Mouse (Mus musculus) hindbrain, postnatal 0 days (tissue): Measurements from ENCODE around the gene Myh7. TPM values are rescaled to one million over a fixed set of nuclear protein-coding genes. Genes with fewer than 3 reads are reported as not detected.

ENCODE experiments used
- ATAC-seq: fragments of 200-750 bp; cut with Nextera tagmentation; 2 replicates; pipeline ENCODE4 v1.8.0; 2017; ENCODE audit warnings: mild to moderate bottlenecking, moderate TSS enrichment, moderate library complexity
- DNase-seq: peaks from one replicate; pipeline ENCODE4 v3.0.0-alpha.2; 2015; ENCODE audit warnings: low spot score
- H3K27ac ChIP-seq: fragments of 300-500 bp; sonication (generic); 2 replicates; pipeline ENCODE4 v1.5.1; 2014; ENCODE audit warnings: mild to moderate bottlenecking
- H3K27me3 ChIP-seq: fragments of 300-500 bp; sonication (generic); 2 replicates; pipeline ENCODE4 v1.6.1; 2014; ENCODE audit warnings: low read length, mixed read lengths; ENCODE audit not compliant: insufficient read depth
- H3K36me3 ChIP-seq: fragments of 300-500 bp; sonication (generic); 2 replicates; pipeline ENCODE4 v1.6.1; 2014; ENCODE audit warnings: low read length, mixed read lengths; ENCODE audit not compliant: insufficient read depth
- H3K4me1 ChIP-seq: fragments of 300-500 bp; sonication (generic); 2 replicates; pipeline ENCODE4 v1.6.1; 2014; ENCODE audit warnings: antibody characterized with exemption, low read length, mixed read lengths; ENCODE audit not compliant: insufficient read depth
- H3K4me2 ChIP-seq: fragments of 300-500 bp; sonication (generic); 2 replicates; pipeline ENCODE4 v1.6.1; 2014; ENCODE audit warnings: low read depth, mild to moderate bottlenecking, low read length, moderate library complexity, mixed read lengths
- H3K4me3 ChIP-seq: fragments of 300-500 bp; sonication (generic); 2 replicates; pipeline ENCODE4 v1.5.1; 2014; ENCODE audit warnings: low read length
- H3K9ac ChIP-seq: fragments of 300-500 bp; sonication (generic); replicated peaks from 2 replicates; pipeline ENCODE4 v1.6.1; 2014; ENCODE audit warnings: mild to moderate bottlenecking, low read length, moderate library complexity, mixed read lengths
- H3K9me3 ChIP-seq: fragments of 300-500 bp; sonication (generic); 2 replicates; pipeline ENCODE4 v1.6.1; 2016; ENCODE audit warnings: low read length, mixed read lengths
- CTCF ChIP-seq: IDR thresholded peaks from 2 replicates; pipeline ENCODE4 v1.5.1; 2016; ENCODE audit warnings: antibody characterized with exemption, control low read depth, low read depth
- WGBS: fragments of 180-500 bp; shearing (Covaris S2); extraction: QIAGEN DNeasy Blood & Tissue Kit; methylation state at CpG from one replicate; pipeline ENCODE4 v1.1.7; 2014; 5-methylcytosine and 5-hydroxymethylcytosine counted together
- polyA plus RNA-seq: library from polyadenylated mRNA; unstranded; fragments of >200 nt; fragmentation: Nextera tagmentation; extraction: Ambion mirVana; gene quantifications from 2 replicates; pipeline ENCODE4 v1.2.1, GENCODE M21; 2015
- total RNA-seq: library from RNA; depleted of rRNA; stranded (reverse); fragments of >200 nt; gene quantifications from 2 replicates; pipeline ENCODE4 v1.2.3, GENCODE M21; 2014

Gene Myh7
- total and polyA plus RNA-seq, 2 experiments from 2014 or later: 2.0 to 8.6 TPM

DNA sequence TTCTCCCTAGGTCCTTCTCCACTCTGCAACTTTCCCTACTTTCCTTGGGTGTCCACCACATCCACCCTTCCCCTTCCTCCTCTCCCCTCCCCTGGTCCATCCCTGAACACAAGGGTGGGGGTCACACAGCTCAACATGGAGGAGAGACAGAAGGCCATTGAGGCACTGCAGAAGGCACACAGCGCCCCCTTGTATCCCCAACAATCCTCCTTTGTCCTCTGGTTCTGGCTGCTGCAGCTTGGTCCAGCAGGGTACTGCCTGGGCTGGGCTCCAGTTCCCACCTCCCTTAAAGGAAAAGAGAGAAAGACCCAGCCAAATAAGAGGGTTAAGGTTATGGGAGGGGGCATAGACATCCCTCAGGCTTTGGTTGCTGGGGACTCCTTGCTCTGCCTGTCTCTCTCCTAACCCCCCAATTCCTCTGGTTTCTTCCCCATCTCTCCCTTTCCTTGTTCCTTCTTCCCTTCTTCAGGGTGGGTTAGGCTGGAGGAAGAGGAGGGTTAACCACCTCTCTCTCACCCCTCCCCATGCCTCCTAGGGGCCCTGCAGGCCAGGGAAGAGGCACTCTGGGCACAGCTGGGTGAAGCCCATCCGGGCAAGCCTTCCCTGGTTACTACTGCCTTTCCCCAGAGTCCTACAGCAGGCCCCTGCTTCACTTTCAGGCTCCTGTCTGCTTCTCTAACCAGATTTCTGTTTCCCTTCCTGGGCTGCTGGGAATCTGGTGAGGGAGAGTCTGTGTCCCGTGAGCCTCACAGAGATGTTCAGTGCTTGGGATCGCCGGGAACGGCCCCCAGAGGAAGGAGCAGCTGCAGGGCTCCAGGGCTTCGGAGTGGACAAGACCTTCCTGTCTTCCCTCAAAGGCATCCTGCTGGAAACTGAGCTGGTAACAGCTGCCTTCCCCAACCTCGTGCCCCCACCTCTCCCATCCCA, 58.3 kb downstream of the Myh7 start, which contains the start of gene Cmtm5:
Cmtm5 (plus strand) TSS at position 358 of the 927 bp plus-strand sequence.
- DNase-seq (peak; percentile 83), ATAC-seq (peak; percentile 93)
- WGBS: 16% methylated on average over 8 of the region's 8 CpGs
- H3K4me2 ChIP-seq: peak within 1 kb of the TSS; percentile 31; the same call in 1 of the 2 replicates
- no peak within 1 kb of the TSS for H3K4me3 ChIP-seq
- peak; percentile 60 for TF ChIP-seq CTCF
- H3K9ac ChIP-seq: peak within 1 kb of the TSS; percentile 43
- H3K36me3 ChIP-seq: no peaks in the 10 kb centered on the region
- peak within 1 kb of the TSS; percentile 85 for H3K27ac ChIP-seq
- peaks cover 6% of the 10 kb centered on the region; the same call in 1 of the 2 replicates for H3K4me1 ChIP-seq
- no peaks in the 10 kb centered on the region for H3K9me3 ChIP-seq
- no peaks in the 10 kb centered on the region for H3K27me3 ChIP-seq

DNA sequence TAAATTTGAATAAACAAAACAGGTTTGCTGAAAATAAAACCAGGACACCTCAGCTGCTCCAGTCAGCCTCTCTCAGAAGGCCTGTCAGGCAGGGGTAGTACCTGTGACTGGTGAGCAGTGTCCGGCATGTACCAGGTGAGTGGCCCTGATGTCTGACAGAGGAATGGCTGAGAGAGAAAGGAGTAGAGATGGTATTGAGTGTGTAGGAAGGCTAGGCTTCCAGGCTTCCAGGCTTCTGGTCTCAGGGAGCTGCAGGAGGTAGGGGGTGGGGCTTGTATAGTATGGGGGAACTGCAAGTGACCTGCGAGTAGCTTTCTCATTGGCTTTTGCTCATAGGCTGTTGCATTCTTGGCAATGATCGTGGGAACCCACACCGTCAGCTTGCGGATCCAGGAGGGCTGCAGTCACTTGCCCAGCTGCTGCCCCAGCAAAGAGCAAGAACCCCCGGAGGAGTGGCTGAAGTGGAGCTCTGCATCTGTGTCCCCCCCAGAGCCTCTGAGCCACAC, 61.7 kb downstream of the Myh7 start, which contains the start of gene Il25:
Il25 (plus strand) TSS at position 51 of the 506 bp plus-strand sequence.
- DNase-seq: peak; percentile 69
- no peak for ATAC-seq
- peak within 1 kb of the TSS; percentile 16; the same call in 1 of the 2 replicates for H3K4me2 ChIP-seq

DNA sequence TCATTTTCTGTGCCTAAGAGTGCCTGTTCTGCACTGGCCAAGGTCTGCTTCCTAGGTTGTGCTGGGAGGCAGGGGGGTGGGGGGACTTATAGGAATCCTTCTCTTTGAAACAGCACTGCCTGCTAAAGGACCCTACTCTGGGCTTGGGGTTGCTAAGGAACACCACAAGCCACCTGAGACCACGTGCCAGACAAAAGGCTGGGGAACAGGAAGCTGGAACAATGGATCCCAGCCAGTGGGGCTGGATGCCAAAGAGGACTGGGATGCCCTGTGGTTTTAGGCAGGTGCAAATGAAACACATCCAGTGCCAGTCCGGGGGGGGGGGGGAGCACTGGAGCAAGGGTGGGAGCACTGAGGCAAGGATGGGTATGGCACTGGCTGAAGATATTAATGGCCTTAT, 64.0 kb downstream of the Myh7 start:
- Histone ChIP-seq H3K9me3 (no peaks in the 10 kb centered on the region), H3K9ac (no peak overlapping the region), H3K27ac (no peak overlapping the region), H3K36me3 (no peaks in the 10 kb centered on the region), H3K4me1 (peaks cover 26% of the 10 kb centered on the region; the same call in 1 of the 2 replicates), H3K27me3 (no peaks in the 10 kb centered on the region), H3K4me2 (no peak overlapping the region), H3K4me3 (no peak overlapping the region)
- WGBS: 10% methylated on average over 2 of the region's 2 CpGs
- DNase-seq (peak; percentile 55), ATAC-seq (no peak)
- TF ChIP-seq CTCF: no peak

More for the DNA sequence above, 61.7 kb downstream of the Myh7 start, which contains the start of gene Il25:
- 35% methylated on average over 6 of the region's 6 CpGs for WGBS
- no peaks in the 10 kb centered on the region for H3K36me3 ChIP-seq
- H3K4me3 ChIP-seq: no peak within 1 kb of the TSS
- H3K27ac ChIP-seq: no peak within 1 kb of the TSS
- no peaks in the 10 kb centered on the region for H3K27me3 ChIP-seq
- H3K4me1 ChIP-seq: peaks cover 11% of the 10 kb centered on the region; the same call in 1 of the 2 replicates
- no peak for TF ChIP-seq CTCF
- 0 out of 2 replicates have a peak within 1 kb of the TSS, but pooled peaks have one; percentile 10 for H3K9ac ChIP-seq
- H3K9me3 ChIP-seq: no peaks in the 10 kb centered on the region

DNA sequence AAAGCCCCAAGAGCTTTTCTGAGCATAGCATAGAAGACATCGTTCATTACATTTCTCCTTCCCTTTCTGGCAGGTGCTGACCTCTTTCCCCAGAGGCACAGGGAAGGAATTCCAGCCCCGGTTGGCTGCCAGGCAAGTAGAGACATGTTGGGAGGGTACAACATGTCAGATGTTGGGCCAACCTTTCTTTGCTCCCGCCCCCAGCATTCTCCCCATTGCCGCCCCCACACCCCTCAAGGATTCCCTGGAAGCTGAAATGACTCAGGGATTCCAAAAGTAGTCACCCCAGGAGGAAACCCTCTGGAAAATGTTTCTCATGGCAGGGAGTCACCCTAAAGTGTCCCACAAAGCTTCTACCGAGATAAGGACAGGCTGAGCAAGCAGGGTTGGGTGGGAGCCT, 64.6 kb downstream of the Myh7 start:
- H3K9ac ChIP-seq: no peak overlapping the region
- H3K27me3 ChIP-seq: no peaks in the 10 kb centered on the region
- no peak for TF ChIP-seq CTCF
- H3K36me3 ChIP-seq: no peaks in the 10 kb centered on the region
- 65% methylated on average over 5 of the region's 5 CpGs for WGBS
- no peak for ATAC-seq
- no peak for DNase-seq
- no peak overlapping the region for H3K4me2 ChIP-seq
- peaks cover 27% of the 10 kb centered on the region; the same call in 1 of the 2 replicates for H3K4me1 ChIP-seq
- no peak overlapping the region for H3K4me3 ChIP-seq
- H3K27ac ChIP-seq: no peak overlapping the region
- H3K9me3 ChIP-seq: no peaks in the 10 kb centered on the region

DNA sequence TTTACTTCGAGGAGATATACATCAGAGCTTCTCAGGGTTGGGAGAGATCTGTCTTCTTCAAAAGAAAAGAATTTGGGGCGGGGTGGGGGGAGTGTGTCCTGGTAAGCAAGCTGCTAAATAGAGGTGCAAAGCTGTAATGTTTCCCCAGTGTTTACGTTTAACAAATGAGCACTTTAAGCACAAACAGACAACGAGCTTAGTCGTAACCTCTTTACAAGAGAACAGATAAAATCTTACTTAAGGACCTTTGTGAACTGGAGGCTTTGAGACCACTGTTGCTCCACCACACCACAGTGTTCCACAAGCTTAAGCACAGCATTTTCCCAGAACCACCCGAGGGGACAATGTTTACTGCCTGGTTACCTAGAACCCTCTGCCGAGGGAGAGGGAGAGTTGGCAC, 67.1 kb downstream of the Myh7 start:
- Histone ChIP-seq H3K9ac (peak overlapping the region; percentile 78; the same call in 1 of the 2 replicates), H3K27me3 (no peaks in the 10 kb centered on the region), H3K9me3 (no peaks in the 10 kb centered on the region), H3K4me3 (no peak overlapping the region), H3K4me1 (peaks cover 22% of the 10 kb centered on the region; the same call in 1 of the 2 replicates), H3K36me3 (no peaks in the 10 kb centered on the region), H3K4me2 (peak overlapping the region; percentile 98), H3K27ac (peak overlapping the region; percentile 95)
- DNase-seq (no peak), ATAC-seq (no peak)
- WGBS: 27% methylated on average over 7 of the region's 7 CpGs
- no peak for TF ChIP-seq CTCF

DNA sequence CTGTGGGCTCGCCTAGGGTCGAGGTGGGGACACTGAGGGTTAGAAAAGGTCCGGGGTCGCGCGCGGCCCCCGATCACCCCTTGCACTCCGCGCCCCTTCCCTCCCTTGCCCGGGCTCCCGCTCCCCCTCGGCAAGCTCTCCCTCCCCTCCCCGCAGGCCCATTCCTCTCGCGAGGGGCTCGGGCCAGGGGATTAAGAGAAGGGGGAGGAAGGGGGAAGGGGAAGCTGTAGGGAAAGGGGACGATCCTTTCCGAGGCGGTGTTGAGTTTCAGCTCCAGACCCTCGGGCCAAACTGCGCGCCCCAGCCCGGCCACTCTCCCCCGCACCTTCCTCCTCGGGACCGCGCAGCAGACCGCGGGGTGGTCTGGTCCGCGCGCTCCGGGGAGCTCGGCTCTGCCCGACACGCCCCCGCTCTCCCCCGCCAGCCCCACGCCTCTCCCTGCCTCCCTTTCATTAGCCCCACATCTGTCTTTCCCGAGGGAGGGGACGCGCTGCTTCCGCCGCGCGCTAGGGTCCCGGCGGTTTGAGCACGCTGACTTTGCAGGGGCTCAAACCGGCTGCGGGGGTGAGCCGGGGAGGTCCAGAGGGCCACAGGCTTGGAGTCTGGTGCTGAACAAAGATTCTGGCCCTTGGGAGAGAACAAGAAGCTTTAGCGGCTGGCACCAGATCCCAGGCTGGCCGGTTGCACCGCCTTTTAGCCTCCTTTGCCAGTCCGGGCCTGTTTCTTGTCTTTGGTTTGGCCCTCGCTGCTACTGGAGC, 67.8 kb downstream of the Myh7 start:
- peak overlapping the region; percentile 53 for H3K4me3 ChIP-seq
- peak overlapping the region; percentile 98 for H3K4me2 ChIP-seq
- ATAC-seq (peak; percentile 81), DNase-seq (peak; percentile 79)
- peak overlapping the region; percentile 95 for H3K27ac ChIP-seq
- WGBS: under 1% methylated on average over 41 of the region's 58 CpGs
- H3K4me1 ChIP-seq: peaks cover 22% of the 10 kb centered on the region; the same call in 1 of the 2 replicates
- peak overlapping the region; percentile 78 for H3K9ac ChIP-seq
- H3K36me3 ChIP-seq: no peaks in the 10 kb centered on the region
- TF ChIP-seq CTCF: no peak
- no peaks in the 10 kb centered on the region for H3K27me3 ChIP-seq
- H3K9me3 ChIP-seq: no peaks in the 10 kb centered on the region
